Mouse (Mus musculus): Measurements from ENCODE around the gene Arl4a.

Gene Arl4a

GRCm38 (mm10) chr12:40009866-40010265 is 28.0 kb downstream of the Arl4a start:
- DNase-seq (ENCODE audit: low spot score in 2 of 2), result no peak

GRCm38 (mm10) chr12:40008459-40008858 is 29.4 kb downstream of the Arl4a start:
- no peak for DNase-seq (ENCODE audit: low spot score in 2 of 2)

- DNase-seq (ENCODE audit: low spot score in 2 of 2), result no peak
These were observed 33.1 kb downstream of the Arl4a start for GRCm38 (mm10) chr12:40004766-40005165.

- DNase-seq (ENCODE audit: low spot score in 2 of 2), result no peak
These were observed 39.0 kb downstream of the Arl4a start for GRCm38 (mm10) chr12:39998853-39999195.

DNA sequence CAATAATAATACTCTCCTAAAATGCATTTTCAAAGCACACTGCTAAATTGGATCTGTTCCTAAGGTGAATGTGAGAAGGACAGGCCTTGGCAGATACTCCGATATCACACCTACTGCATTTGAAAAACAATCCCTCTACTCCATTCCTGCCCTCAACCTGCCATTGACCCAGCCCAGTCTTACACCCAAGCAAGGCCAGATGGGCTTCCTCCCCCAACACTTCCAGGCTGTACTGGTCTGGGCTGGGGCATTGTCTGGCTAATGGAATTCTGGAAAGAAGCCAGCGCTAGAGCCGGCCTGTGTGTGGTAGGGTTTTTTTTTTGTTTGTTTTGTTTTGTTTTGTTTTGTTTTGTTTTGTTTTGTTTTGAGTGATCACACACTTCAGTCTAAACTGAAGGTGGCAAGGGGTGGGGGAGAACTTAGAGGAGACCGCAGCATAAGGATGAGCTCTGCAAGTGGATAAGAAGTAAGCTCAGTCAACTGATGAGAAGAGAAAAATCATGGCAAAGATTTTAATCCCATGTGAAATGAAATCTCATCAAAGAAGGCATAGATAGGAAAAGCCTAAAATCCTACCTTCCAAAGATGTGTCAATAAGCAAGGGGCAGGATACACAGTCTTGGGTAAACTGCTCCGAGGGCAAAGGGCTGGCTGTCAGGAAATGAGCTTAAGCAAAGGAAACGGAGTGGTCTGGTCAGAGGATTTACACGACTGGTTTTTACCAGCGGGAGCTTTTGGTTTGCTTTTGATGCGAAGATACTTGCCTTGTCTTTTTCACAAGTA is 39.6 kb downstream of the Arl4a start:
- DNase-seq (ENCODE audit: low spot score in 2 of 2), result no peak

- DNase-seq (ENCODE audit: low spot score in 2 of 2), result no peak
These were observed 40.2 kb downstream of the Arl4a start for GRCm38 (mm10) chr12:39997651-39998050.

DNA sequence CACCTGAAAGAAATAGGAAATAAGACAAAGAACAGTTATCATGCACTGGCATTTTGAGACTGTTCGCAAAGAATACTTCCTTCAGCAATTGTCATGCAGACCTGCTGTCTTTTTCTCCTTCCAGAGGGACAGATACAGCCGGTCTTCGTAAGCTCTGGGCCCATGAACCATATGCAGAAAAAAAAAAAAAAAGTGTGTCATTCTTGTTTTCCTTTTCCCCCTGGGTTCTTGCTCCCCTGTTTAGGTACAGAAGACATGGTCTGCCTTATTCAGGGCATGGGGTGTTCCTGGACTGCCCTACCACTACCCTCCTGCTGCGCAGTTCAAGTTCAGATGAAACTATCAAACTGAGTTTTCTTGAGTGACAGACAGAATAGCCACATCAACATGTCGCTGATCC is 41.8 kb downstream of the Arl4a start:
- DNase-seq (ENCODE audit: low spot score in 2 of 2), result no peak

DNA sequence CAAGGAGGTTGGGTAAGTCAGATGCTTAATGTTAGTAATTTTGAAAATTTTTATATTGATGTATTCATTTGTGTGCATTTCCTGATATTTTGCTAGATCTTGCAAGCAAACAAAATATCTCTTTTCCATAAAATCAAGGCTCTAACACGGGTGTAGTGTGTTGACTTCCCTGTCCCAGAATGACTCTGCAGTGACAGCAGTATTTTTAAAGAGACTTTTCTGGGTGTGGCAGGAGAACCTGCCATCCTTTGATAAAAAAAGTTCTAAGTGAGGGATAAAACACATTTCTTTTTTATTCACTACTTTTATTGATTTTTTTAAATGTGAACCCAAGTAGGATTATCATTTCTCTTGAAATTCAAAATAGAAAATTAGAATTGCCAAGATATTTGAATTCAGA is 42.2 kb downstream of the Arl4a start:
- DNase-seq (ENCODE audit: low spot score in 2 of 2), result no peak

DNA sequence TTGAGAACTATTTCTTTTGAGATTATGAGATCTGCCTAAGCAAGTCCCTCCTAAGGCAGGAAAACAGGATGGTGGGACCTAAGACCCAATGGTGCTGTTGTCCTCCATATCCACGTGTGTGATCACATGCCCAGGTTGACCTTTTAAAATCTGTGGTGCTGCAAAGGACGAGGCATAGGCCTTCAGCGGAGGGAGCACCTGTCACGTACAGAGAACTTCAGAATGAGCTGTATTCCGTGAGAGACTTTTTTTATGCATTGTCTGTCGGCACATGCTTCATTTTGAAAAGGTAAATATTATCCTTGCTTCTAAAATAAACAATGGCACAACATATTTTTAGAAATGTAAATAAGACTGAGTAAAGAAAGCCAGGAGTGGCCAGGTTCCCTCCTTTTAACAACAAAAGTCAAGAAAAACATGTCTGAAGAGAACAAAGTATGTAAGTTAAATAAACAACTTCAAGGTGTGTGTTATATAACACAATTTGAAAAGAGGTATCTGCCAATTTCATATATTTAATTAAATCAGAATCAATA is 45.0 kb downstream of the Arl4a start:
- DNase-seq (ENCODE audit: low spot score in 2 of 2), result no peak

DNA sequence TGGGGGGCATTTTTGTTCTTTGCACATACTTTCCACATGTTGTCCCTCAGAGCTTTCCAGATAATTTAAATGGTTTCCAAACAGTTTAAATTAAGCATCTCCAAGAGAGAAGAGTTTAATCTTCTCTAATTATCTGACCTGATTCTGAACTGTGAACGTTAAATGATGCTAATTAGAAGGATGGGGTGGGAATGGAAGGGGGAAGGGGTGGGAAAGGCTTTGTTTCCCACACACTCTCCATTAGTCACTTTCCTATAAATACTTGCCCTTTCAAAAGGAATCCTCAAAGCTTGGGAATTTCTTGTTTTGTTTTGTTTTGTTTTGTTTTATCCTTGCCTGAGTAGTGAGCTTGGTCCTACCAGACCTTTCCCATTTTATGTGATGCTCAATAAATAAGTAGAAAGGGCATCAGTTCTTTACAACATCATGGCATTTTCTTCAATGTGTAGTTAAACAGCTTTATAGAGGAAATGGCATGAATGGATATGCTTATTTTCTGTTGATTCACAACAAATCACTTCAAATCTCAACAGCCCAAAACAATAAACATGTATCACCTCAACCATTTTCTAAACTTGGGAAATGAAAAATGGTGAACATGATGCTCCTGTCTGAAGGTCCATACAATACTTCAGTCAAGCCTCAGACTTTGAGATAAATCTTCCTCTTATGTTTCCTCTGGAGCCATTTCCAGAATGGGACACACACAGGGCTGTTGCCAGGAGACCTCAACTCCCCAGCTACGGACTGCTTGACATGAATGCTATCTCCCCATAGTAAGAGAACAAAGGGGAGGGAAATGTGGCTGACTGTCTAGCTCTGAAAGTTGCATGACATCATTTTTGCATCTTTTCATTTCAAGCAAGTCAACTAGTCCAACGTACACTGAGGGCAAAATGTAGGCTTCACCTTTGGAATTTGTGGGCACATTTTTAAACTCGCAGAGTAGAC is 46.7 kb downstream of the Arl4a start:
- DNase-seq (ENCODE audit: low spot score in 2 of 2), result no peak

DNA sequence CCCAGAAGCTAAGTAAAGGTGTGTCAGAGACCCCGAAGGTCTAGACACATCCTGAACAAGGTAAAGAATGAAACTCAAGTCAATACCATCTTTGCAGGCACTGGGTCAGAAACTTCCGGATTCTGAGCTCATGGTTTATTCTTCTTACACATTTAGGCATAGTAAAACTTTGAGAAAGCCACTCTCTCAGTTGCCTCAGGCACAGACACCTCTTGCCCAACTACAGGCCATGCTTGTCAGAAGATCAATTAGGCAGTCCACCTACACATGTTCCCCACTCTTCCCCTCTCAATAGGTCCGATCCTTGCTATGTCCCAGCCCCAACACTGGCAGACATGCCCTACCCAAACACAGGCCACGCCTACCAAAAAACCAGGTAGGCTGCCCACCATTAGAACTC is 48.7 kb downstream of the Arl4a start:
- DNase-seq (ENCODE audit: low spot score in 2 of 2), result no peak

GRCm38 (mm10) chr12:39987177-39987576 is 50.6 kb downstream of the Arl4a start:
- no peak for DNase-seq (ENCODE audit: low spot score in 2 of 2)

- DNase-seq (ENCODE audit: low spot score in 2 of 2), result no peak
These were observed 52.2 kb downstream of the Arl4a start for GRCm38 (mm10) chr12:39985639-39986038.

DNA sequence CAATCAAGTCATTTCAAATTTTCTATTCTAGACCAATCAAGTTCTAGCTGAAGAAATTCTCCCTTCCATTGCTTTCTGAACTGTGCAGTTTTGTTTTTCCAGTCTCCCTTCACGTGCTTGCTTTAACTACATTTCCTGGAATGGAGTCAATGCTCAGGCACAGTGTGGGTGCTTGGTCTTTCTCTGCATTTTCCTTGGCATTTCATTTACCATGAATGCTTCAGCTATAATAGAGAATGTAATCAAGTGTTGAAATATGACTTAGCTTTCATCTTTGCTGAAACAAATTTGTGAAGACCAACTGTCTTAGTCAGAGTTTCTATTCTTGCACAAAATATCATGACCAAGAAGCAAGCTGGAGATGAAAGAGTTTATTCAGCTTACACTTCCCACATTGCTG is 58.0 kb downstream of the Arl4a start:
- DNase-seq (ENCODE audit: low spot score in 2 of 2), result no peak

DNA sequence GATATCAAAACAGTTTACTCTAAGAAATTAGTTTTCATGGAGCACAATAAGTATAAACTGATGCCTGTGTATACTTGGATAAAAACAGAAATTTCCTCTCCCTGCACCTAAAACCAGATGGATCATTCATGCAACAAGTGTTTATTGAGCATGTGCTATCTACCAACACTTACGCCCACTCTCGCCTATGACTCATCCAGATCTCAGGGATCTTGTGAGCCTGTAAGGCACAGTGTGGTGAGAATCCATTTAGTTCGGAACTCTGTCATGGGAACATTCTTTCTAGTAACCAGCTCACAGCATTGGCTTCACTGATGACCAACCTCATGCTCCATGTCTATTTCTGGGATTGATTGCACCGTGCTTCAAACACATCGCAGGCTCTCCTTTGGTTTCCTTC is 58.8 kb downstream of the Arl4a start:
- no peak for DNase-seq (ENCODE audit: low spot score in 2 of 2)

DNA sequence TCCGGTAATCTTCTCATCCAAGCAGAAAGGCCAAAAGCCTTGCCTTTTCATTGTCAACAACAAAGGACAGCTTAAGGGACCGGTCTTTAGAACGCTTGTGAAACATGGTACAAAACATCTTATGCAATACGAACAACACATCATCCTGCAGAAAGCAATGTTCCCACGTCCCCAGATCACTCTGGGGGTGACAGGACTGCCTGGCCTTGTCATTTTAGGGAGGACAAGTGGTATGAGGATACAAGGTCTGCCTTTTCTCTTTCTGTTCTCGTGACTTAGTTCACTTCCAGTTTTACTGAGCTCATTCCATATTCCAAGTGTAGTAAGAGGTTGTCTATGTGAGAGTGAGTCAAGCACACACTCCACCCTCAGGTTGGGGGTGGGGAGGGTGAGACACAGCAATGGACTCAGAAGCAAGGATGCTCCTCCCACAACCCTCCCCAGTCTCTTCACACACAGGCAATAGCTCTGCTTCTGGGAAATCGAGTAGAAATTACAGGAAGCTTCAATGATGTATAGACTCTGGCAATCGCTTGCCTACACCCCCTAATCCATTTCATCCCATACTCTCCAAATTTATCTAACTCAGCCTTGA is 59.7 kb downstream of the Arl4a start:
- no peak for DNase-seq (ENCODE audit: low spot score in 2 of 2)

DNA sequence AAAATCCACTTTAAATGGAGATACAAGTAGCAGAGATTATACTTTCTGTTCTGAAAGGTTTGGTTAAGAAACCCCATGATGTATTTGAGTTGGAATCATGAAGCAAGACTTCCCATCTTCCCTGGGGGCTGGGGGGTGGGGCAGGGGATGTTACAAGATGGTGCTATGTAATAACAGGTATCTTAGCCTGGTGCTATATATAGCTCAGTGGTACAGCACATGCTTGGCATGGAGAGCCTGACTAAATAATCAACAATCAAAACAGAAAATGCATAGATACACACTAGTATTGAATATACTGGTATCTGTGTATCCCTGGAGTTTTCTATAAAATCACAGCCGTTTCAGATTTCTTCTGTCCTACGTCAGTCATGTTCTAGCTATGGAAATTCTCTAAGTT is 61.4 kb downstream of the Arl4a start:
- DNase-seq (ENCODE audit: low spot score in 2 of 2), result no peak

GRCm38 (mm10) chr12:39975829-39976340 is 61.9 kb downstream of the Arl4a start:
- DNase-seq (ENCODE audit: low spot score in 2 of 2), result no peak

DNA sequence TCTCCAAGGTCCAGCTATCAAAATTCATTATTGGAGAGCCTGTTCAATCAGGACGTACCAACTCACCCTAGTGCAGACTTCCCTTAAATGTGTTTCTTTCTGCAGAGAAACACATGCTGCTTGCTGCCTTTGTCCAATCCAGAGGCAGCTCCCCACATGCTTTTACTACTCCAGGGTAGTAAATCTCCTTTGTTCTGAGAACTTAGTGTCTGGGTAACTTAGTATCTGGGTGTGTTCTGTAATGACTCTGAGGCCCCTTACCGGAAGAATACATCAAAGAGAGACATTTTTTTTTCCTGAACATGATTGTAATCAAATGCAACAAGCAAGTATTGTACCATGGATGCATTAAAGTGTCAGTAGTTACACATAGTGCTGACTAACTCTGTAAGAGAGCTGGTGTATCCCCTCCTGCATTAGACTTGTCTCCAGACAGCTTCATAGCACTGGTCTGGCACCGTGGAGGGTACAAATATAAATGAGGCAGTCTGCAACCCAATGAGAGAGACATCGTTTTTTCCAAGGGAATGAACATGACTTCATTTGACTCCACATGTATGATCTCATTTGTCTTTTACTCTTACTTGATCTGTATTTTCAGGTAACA is 62.7 kb downstream of the Arl4a start:
- DNase-seq (ENCODE audit: low spot score in 2 of 2), result no peak

- DNase-seq (ENCODE audit: low spot score in 2 of 2), result no peak
These were observed 63.6 kb downstream of the Arl4a start for GRCm38 (mm10) chr12:39974273-39974672.

- DNase-seq (ENCODE audit: low spot score in 2 of 2), result no peak
These were observed 68.3 kb downstream of the Arl4a start for GRCm38 (mm10) chr12:39969500-39969899.

GRCm38 (mm10) chr12:39968109-39968508 is 69.7 kb downstream of the Arl4a start:
- DNase-seq (ENCODE audit: low spot score in 2 of 2), result no peak

Data from spleen, postnatal 4 days (tissue).